Mouse (Mus musculus): ENCODE results near the gene Cxcl12. TPM values are rescaled to one million over a fixed set of nuclear protein-coding genes. Genes with fewer than 3 reads are reported as not detected.

Gene Cxcl12
- polyA plus RNA-seq, 1 experiment from 2014 or later, result 61.8 TPM

GRCm38 (mm10) chr6:117192678-117193077 is 24.3 kb downstream of the Cxcl12 start:
- H3K27me3 ChIP-seq (ENCODE audit: control insufficient read depth, insufficient read depth, low read length), result no peaks in the 10 kb centered on the region

DNA sequence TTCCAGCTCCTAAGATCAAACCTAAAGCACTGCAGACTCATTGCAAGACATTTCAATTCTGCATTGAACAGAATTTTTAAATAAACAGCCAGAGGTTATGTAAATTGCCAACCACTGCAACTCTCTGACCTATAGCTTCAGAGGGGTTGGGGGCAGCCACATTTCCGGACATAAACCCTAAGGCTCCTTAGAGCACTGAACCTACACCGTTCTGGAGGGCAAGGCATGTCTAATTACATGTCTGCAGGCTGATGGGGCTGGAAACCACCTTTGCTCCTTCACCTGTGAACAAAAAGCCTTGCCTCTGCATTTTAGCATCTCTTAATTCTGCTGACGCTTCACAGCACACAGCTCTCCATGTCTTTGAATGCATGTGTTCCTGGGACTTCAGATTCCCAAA is 26.9 kb downstream of the Cxcl12 start:
- ATAC-seq (ENCODE audit: low FRiP score) (no peak), DNase-seq (ENCODE audit: low spot score) (no peak)
- no peak overlapping the region for H3K27ac ChIP-seq
- H3K4me2 ChIP-seq (replicated peaks), result no peak overlapping the region
- H3K4me1 ChIP-seq (replicated peaks; ENCODE audit: control insufficient read depth, insufficient read depth, low read length), result no peaks in the 10 kb centered on the region
- no peak overlapping the region for H3K9ac ChIP-seq
- no peaks in the 10 kb centered on the region for H3K27me3 ChIP-seq (ENCODE audit: control insufficient read depth, insufficient read depth, low read length)
- 84% methylated on average over 3 of the region's 3 CpGs for WGBS
- no peaks in the 10 kb centered on the region for H3K36me3 ChIP-seq (replicated peaks; ENCODE audit: control insufficient read depth, insufficient read depth)
- no peak overlapping the region for H3K4me3 ChIP-seq (replicated peaks; ENCODE audit: low read length)
- no peaks in the 10 kb centered on the region for H3K9me3 ChIP-seq (ENCODE audit: control insufficient read depth, low read length)

More at GRCm38 (mm10) chr6:117192678-117193077, 24.3 kb downstream of the Cxcl12 start:
- WGBS, result 89% methylated on average over 7 of the region's 7 CpGs
- Histone ChIP-seq H3K9ac (no peak overlapping the region), H3K4me1 (replicated peaks; ENCODE audit: control insufficient read depth, insufficient read depth, low read length) (no peaks in the 10 kb centered on the region), H3K36me3 (replicated peaks; ENCODE audit: control insufficient read depth, insufficient read depth) (no peaks in the 10 kb centered on the region), H3K9me3 (ENCODE audit: control insufficient read depth, low read length) (no peaks in the 10 kb centered on the region), H3K4me3 (replicated peaks; ENCODE audit: low read length) (no peak overlapping the region), H3K27ac (no peak overlapping the region), H3K4me2 (replicated peaks) (no peak overlapping the region)
- no peak for ATAC-seq (ENCODE audit: low FRiP score)
- no peak for DNase-seq (ENCODE audit: low spot score)

DNA sequence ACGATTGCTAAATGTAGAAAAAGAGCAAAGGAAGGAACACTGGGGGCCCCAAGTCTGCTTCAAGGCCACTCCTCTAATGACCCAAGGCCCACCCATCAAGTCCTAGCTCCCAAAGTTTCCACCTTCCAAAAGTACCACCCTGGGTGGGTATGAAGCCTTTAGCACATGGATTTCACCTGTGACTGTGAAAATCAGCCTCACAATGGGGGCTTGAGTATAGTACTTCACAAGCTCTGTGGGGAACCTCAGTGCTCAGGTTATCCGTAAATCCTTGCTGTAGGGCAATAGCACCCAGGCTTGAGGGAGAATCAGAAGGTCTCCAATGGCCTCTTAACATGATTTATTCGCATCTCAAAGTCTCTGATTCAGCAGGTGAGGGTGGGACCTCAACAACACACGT is 30.5 kb downstream of the Cxcl12 start:
- no peak overlapping the region for H3K4me2 ChIP-seq (replicated peaks)
- WGBS, result 87% methylated on average over 4 of the region's 4 CpGs
- ATAC-seq (ENCODE audit: low FRiP score), result no peak

GRCm38 (mm10) chr6:117199718-117200117 is 31.4 kb downstream of the Cxcl12 start:
- ATAC-seq (ENCODE audit: low FRiP score) (no peak), DNase-seq (ENCODE audit: low spot score) (no peak)
- no peaks in the 10 kb centered on the region for H3K4me1 ChIP-seq (replicated peaks; ENCODE audit: control insufficient read depth, insufficient read depth, low read length)
- no peak overlapping the region for H3K9ac ChIP-seq
- no peaks in the 10 kb centered on the region for H3K9me3 ChIP-seq (ENCODE audit: control insufficient read depth, low read length)
- no peak overlapping the region for H3K4me2 ChIP-seq (replicated peaks)
- no peak overlapping the region for H3K4me3 ChIP-seq (replicated peaks; ENCODE audit: low read length)
- no peak overlapping the region for H3K27ac ChIP-seq
- 55% methylated on average over 2 of the region's 2 CpGs for WGBS
- H3K27me3 ChIP-seq (ENCODE audit: control insufficient read depth, insufficient read depth, low read length), result no peaks in the 10 kb centered on the region
- H3K36me3 ChIP-seq (replicated peaks; ENCODE audit: control insufficient read depth, insufficient read depth), result no peaks in the 10 kb centered on the region

More for the DNA sequence above, 30.5 kb downstream of the Cxcl12 start:
- no peaks in the 10 kb centered on the region for H3K9me3 ChIP-seq (ENCODE audit: control insufficient read depth, low read length)
- H3K27me3 ChIP-seq (ENCODE audit: control insufficient read depth, insufficient read depth, low read length), result no peaks in the 10 kb centered on the region
- no peaks in the 10 kb centered on the region for H3K4me1 ChIP-seq (replicated peaks; ENCODE audit: control insufficient read depth, insufficient read depth, low read length)
- no peaks in the 10 kb centered on the region for H3K36me3 ChIP-seq (replicated peaks; ENCODE audit: control insufficient read depth, insufficient read depth)
- H3K27ac ChIP-seq, result no peak overlapping the region
- H3K9ac ChIP-seq, result no peak overlapping the region
- DNase-seq (ENCODE audit: low spot score), result no peak
- H3K4me3 ChIP-seq (replicated peaks; ENCODE audit: low read length), result no peak overlapping the region

DNA sequence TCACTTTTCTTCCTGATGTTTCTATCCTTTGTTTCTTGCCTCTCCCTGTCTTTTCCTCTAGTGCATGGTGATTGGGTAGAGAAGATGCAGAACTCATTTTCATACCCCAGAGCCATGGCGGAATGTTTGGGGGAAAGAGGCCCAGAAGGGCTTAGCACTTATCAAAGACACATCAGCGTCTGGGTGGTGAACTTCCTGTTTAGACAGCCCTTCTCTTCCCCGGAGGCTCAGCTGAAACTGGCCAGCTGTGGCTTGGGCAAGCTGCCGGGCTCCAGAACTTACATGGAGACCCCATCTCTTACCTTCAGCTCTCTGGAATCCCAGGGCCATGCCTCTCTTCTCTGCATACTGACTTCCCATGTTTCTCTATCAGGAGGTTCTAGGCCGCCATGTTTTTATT is 32.6 kb downstream of the Cxcl12 start:
- H3K4me2 ChIP-seq (replicated peaks), result no peak overlapping the region
- H3K9ac ChIP-seq, result no peak overlapping the region
- H3K9me3 ChIP-seq (ENCODE audit: control insufficient read depth, low read length), result no peaks in the 10 kb centered on the region
- ATAC-seq (ENCODE audit: low FRiP score) (no peak), DNase-seq (ENCODE audit: low spot score) (no peak)
- no peak overlapping the region for H3K27ac ChIP-seq
- no peaks in the 10 kb centered on the region for H3K36me3 ChIP-seq (replicated peaks; ENCODE audit: control insufficient read depth, insufficient read depth)
- no peaks in the 10 kb centered on the region for H3K27me3 ChIP-seq (ENCODE audit: control insufficient read depth, insufficient read depth, low read length)
- no peaks in the 10 kb centered on the region for H3K4me1 ChIP-seq (replicated peaks; ENCODE audit: control insufficient read depth, insufficient read depth, low read length)
- 85% methylated on average over 5 of the region's 5 CpGs for WGBS
- H3K4me3 ChIP-seq (replicated peaks; ENCODE audit: low read length), result no peak overlapping the region

DNA sequence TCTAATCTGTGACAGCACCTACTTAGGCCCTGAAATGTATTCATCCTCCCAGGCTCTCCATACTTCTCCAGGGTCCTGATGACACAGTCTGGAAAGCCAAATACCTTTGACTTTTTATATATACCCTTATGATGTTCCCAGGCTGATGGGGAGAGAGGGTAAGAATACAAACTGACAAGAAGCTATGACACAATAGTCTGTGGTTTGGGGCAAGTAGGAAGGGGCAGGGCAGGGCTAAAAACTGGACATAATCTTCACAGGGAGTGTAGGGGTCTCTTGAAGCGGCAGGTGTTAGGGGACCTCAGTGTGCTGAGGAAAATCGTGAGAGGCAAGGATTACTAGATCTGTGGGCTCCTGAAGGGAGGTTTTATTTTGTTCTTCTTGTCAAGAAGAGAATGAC is 33.1 kb downstream of the Cxcl12 start:
- Histone ChIP-seq H3K4me1 (replicated peaks; ENCODE audit: control insufficient read depth, insufficient read depth, low read length) (no peaks in the 10 kb centered on the region), H3K9ac (no peak overlapping the region), H3K4me3 (replicated peaks; ENCODE audit: low read length) (no peak overlapping the region), H3K27ac (no peak overlapping the region), H3K27me3 (ENCODE audit: control insufficient read depth, insufficient read depth, low read length) (no peaks in the 10 kb centered on the region), H3K9me3 (ENCODE audit: control insufficient read depth, low read length) (no peaks in the 10 kb centered on the region), H3K4me2 (replicated peaks) (no peak overlapping the region), H3K36me3 (replicated peaks; ENCODE audit: control insufficient read depth, insufficient read depth) (no peaks in the 10 kb centered on the region)
- no peak for DNase-seq (ENCODE audit: low spot score)
- ATAC-seq (ENCODE audit: low FRiP score), result no peak
- 91% methylated on average over 2 of the region's 2 CpGs for WGBS

DNA sequence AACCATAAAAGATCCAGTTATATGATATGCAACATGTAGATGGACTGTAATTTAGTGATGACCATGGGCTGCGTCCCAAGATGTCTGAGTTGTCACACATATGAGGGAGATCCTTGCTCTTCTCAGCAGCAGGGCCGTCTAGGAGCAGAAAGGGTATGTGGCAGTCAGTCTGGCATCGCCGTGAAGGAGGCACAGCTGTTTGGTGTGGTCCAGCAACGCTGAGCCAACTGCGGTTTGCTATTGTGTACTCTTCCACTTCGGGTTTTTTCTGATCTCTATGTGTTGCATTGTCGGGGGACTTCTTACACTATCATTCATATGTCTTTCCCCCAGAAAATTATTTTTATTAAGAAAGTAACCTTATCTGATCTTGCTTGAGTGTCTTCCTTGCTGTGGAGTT is 33.5 kb downstream of the Cxcl12 start:
- Histone ChIP-seq H3K27ac (no peak overlapping the region), H3K36me3 (replicated peaks; ENCODE audit: control insufficient read depth, insufficient read depth) (no peaks in the 10 kb centered on the region), H3K27me3 (ENCODE audit: control insufficient read depth, insufficient read depth, low read length) (no peaks in the 10 kb centered on the region), H3K4me2 (replicated peaks) (no peak overlapping the region), H3K4me1 (replicated peaks; ENCODE audit: control insufficient read depth, insufficient read depth, low read length) (no peaks in the 10 kb centered on the region), H3K4me3 (replicated peaks; ENCODE audit: low read length) (no peak overlapping the region), H3K9ac (no peak overlapping the region), H3K9me3 (ENCODE audit: control insufficient read depth, low read length) (no peaks in the 10 kb centered on the region)
- 90% methylated on average over 8 of the region's 8 CpGs for WGBS
- ATAC-seq (ENCODE audit: low FRiP score), result no peak
- no peak for DNase-seq (ENCODE audit: low spot score)

- H3K36me3 ChIP-seq (replicated peaks; ENCODE audit: control insufficient read depth, insufficient read depth), result no peaks in the 10 kb centered on the region
- 89% methylated on average over 2 of the region's 2 CpGs for WGBS
- no peaks in the 10 kb centered on the region for H3K4me1 ChIP-seq (replicated peaks; ENCODE audit: control insufficient read depth, insufficient read depth, low read length)
- no peaks in the 10 kb centered on the region for H3K9me3 ChIP-seq (ENCODE audit: control insufficient read depth, low read length)
- ATAC-seq (ENCODE audit: low FRiP score) (no peak), DNase-seq (ENCODE audit: low spot score) (no peak)
- no peak overlapping the region for H3K4me2 ChIP-seq (replicated peaks)
- no peak overlapping the region for H3K4me3 ChIP-seq (replicated peaks; ENCODE audit: low read length)
- no peaks in the 10 kb centered on the region for H3K27me3 ChIP-seq (ENCODE audit: control insufficient read depth, insufficient read depth, low read length)
- H3K27ac ChIP-seq, result no peak overlapping the region
- no peak overlapping the region for H3K9ac ChIP-seq
These were observed 34.6 kb downstream of the Cxcl12 start for GRCm38 (mm10) chr6:117202856-117203400.

GRCm38 (mm10) chr6:117204112-117204511 is 35.8 kb downstream of the Cxcl12 start:
- WGBS, result 78% methylated on average over 3 of the region's 3 CpGs

GRCm38 (mm10) chr6:117206834-117207233 is 38.5 kb downstream of the Cxcl12 start:
- Histone ChIP-seq H3K4me2 (replicated peaks) (no peak overlapping the region), H3K4me1 (replicated peaks; ENCODE audit: control insufficient read depth, insufficient read depth, low read length) (no peaks in the 10 kb centered on the region), H3K9ac (no peak overlapping the region), H3K4me3 (replicated peaks; ENCODE audit: low read length) (no peak overlapping the region), H3K27ac (no peak overlapping the region), H3K27me3 (ENCODE audit: control insufficient read depth, insufficient read depth, low read length) (no peaks in the 10 kb centered on the region), H3K9me3 (ENCODE audit: control insufficient read depth, low read length) (no peaks in the 10 kb centered on the region), H3K36me3 (replicated peaks; ENCODE audit: control insufficient read depth, insufficient read depth) (no peaks in the 10 kb centered on the region)
- ATAC-seq (ENCODE audit: low FRiP score) (no peak), DNase-seq (ENCODE audit: low spot score) (no peak)
- 87% methylated on average over 2 of the region's 2 CpGs for WGBS

More at GRCm38 (mm10) chr6:117204112-117204511, 35.8 kb downstream of the Cxcl12 start:
- Histone ChIP-seq H3K4me3 (replicated peaks; ENCODE audit: low read length) (no peak overlapping the region), H3K4me1 (replicated peaks; ENCODE audit: control insufficient read depth, insufficient read depth, low read length) (no peaks in the 10 kb centered on the region), H3K9ac (no peak overlapping the region), H3K36me3 (replicated peaks; ENCODE audit: control insufficient read depth, insufficient read depth) (no peaks in the 10 kb centered on the region), H3K4me2 (replicated peaks) (no peak overlapping the region), H3K27me3 (ENCODE audit: control insufficient read depth, insufficient read depth, low read length) (no peaks in the 10 kb centered on the region), H3K9me3 (ENCODE audit: control insufficient read depth, low read length) (no peaks in the 10 kb centered on the region), H3K27ac (no peak overlapping the region)
- ATAC-seq (ENCODE audit: low FRiP score), result no peak
- DNase-seq (ENCODE audit: low spot score), result no peak

Measured in hindbrain, embryonic 14.5 days (tissue).